12 mouse cellular contexts compared by ENCODE assay signal in genomic region chr9:92217484-92217883, GRCm38 (mm10). TPM values are rescaled to one million over a fixed set of nuclear protein-coding genes. Genes with fewer than 3 reads are reported as not detected.
DNase-seq lines count a peak whose midpoint lies in the region; ATAC-seq and TF ChIP-seq lines count a peak whose summit lies in the region.
"Had no signal": no experiment of that assay in that cellular context is flagged by ENCODE, and none has a peak within 500 bp of the region (broad histone marks: within the 10 kb centered on the region; RNA-seq: fewer than 3 reads in every experiment).

No protein-coding gene starts in this region.

- H3K27ac ChIP-seq in kidney, postnatal 0 days: no peak overlapping the region
- peak overlapping the region; percentile 32; the same call in 1 of the 2 replicates for H3K27ac ChIP-seq in midbrain, embryonic 16.5 days (ENCODE audit: low read length)
- no peak overlapping the region for H3K27ac ChIP-seq in midbrain, embryonic 13.5 days
- H3K27ac ChIP-seq: lung, embryonic 15.5 days; neural tube, embryonic 15.5 days had no signal

- H3K4me2 ChIP-seq in kidney, postnatal 0 days (ENCODE audit: low read length): no peak overlapping the region
- H3K4me2 ChIP-seq in midbrain, embryonic 16.5 days (ENCODE audit: low read length): no peak overlapping the region
- H3K4me2 ChIP-seq in midbrain, embryonic 13.5 days (replicated peaks): no peak overlapping the region
- H3K4me2 ChIP-seq: lung, embryonic 15.5 days; neural tube, embryonic 15.5 days had no signal

- DNase-seq in kidney, postnatal 0 days (ENCODE audit: low spot score): peak; percentile 65
- no peak for DNase-seq in kidney, adult 11 months
- DNase-seq in fibroblast of lung, adult 2 months (ENCODE audit: low read depth): peak; percentile 14
- no peak for DNase-seq in right cerebral cortex, postnatal 10 days (ENCODE audit: low spot score in 2 of 2)
- DNase-seq in natural killer cell, adult 2 months (ENCODE audit: low spot score in 2 of 2): no peak
- DNase-seq: kidney, postnatal 25 days; thymus, postnatal 25 days had no signal

- ATAC-seq in kidney, postnatal 0 days (replicated peaks; ENCODE audit: low FRiP score, low read depth): no peak
- peak; percentile 71 for ATAC-seq in midbrain, embryonic 16.5 days
- no peak for ATAC-seq in midbrain, embryonic 13.5 days

- no peak overlapping the region for H3K9ac ChIP-seq in kidney, postnatal 0 days (ENCODE audit: low read depth, low read length)
- no peak overlapping the region for H3K9ac ChIP-seq in midbrain, embryonic 16.5 days (ENCODE audit: low read depth, low read length)
- H3K9ac ChIP-seq in midbrain, embryonic 13.5 days (replicated peaks): no peak overlapping the region
- H3K9ac ChIP-seq: lung, embryonic 15.5 days; neural tube, embryonic 15.5 days had no signal

- no peaks in the 10 kb centered on the region for H3K27me3 ChIP-seq in kidney, postnatal 0 days (ENCODE audit: insufficient read depth, low read length)
- H3K27me3 ChIP-seq in midbrain, embryonic 16.5 days (ENCODE audit: control insufficient read depth, insufficient read depth, low read depth, low read length): no peaks in the 10 kb centered on the region
- H3K27me3 ChIP-seq in midbrain, embryonic 13.5 days: no peaks in the 10 kb centered on the region
- H3K27me3 ChIP-seq: lung, embryonic 15.5 days; neural tube, embryonic 15.5 days had no signal

- TF ChIP-seq CTCF in kidney, postnatal 0 days (IDR thresholded peaks at IDR 0.05; ENCODE audit: low read depth): peak; percentile 48; the same call in 1 of the 2 replicates

- WGBS in kidney, postnatal 0 days: 52% methylated on average over 4 of the region's 4 CpGs
- WGBS in midbrain, embryonic 16.5 days: 61% methylated on average over 4 of the region's 4 CpGs
- 82% methylated on average over 4 of the region's 4 CpGs for WGBS in midbrain, embryonic 13.5 days

- H3K36me3 ChIP-seq in kidney, postnatal 0 days (ENCODE audit: insufficient read depth, low read length): no peaks in the 10 kb centered on the region
- no peaks in the 10 kb centered on the region for H3K36me3 ChIP-seq in midbrain, embryonic 16.5 days (ENCODE audit: control insufficient read depth, insufficient read depth, low read length)
- H3K36me3 ChIP-seq in midbrain, embryonic 13.5 days: no peaks in the 10 kb centered on the region
- H3K36me3 ChIP-seq: lung, embryonic 15.5 days; neural tube, embryonic 15.5 days had no signal

- no peaks in the 10 kb centered on the region for H3K9me3 ChIP-seq in kidney, postnatal 0 days (replicated peaks; ENCODE audit: low read length)
- H3K9me3 ChIP-seq in midbrain, embryonic 16.5 days (replicated peaks; ENCODE audit: control insufficient read depth, low read length, poor library complexity, severe bottlenecking): no peaks in the 10 kb centered on the region
- no peaks in the 10 kb centered on the region for H3K9me3 ChIP-seq in midbrain, embryonic 13.5 days
- H3K9me3 ChIP-seq: lung, embryonic 15.5 days; neural tube, embryonic 15.5 days had no signal

- no peaks in the 10 kb centered on the region for H3K4me1 ChIP-seq in kidney, postnatal 0 days (replicated peaks; ENCODE audit: insufficient read depth, low read length)
- peaks cover 2% of the 10 kb centered on the region; the same call in 1 of the 2 replicates for H3K4me1 ChIP-seq in midbrain, embryonic 16.5 days (ENCODE audit: control insufficient read depth, insufficient read depth, low read length)
- H3K4me1 ChIP-seq in midbrain, embryonic 13.5 days (replicated peaks): no peaks in the 10 kb centered on the region
- H3K4me1 ChIP-seq: lung, embryonic 15.5 days; neural tube, embryonic 15.5 days had no signal

- no peak overlapping the region for H3K4me3 ChIP-seq in kidney, postnatal 0 days (replicated peaks; ENCODE audit: low read depth, low read length)
- H3K4me3 ChIP-seq in midbrain, embryonic 16.5 days (ENCODE audit: low read depth, low read length): no peak overlapping the region
- H3K4me3 ChIP-seq in midbrain, embryonic 13.5 days (replicated peaks): no peak overlapping the region
- H3K4me3 ChIP-seq: lung, embryonic 15.5 days; neural tube, embryonic 15.5 days had no signal

RNA-seq across cellular contexts. Expression of gene Plscr5, which starts 24.7 kb away (rescaled TPM):
- not detected in 2 replicates for polyA plus RNA-seq in kidney, postnatal 0 days (2015; fragmentation: Nextera tagmentation; extraction: Ambion mirVana)
- 0.24 and 0.45 TPM in 2 replicates for polyA plus RNA-seq in midbrain, embryonic 16.5 days (2015; fragmentation: Nextera tagmentation; extraction: Ambion mirVana)
- polyA plus RNA-seq in midbrain, embryonic 13.5 days (2015; fragmentation: Nextera tagmentation; extraction: Ambion mirVana): 0.22 TPM in 1 of 2 replicates, not detected in the other
- polyA plus RNA-seq: heart, embryonic 16.5 days; lung, embryonic 15.5 days had no signal

RNA-seq across cellular contexts. Expression of gene Plscr1, which starts 32.1 kb away (rescaled TPM):
- polyA plus RNA-seq in kidney, postnatal 0 days (2015; fragmentation: Nextera tagmentation; extraction: Ambion mirVana): 108 TPM in 2 replicates
- polyA plus RNA-seq in midbrain, embryonic 16.5 days (2015; fragmentation: Nextera tagmentation; extraction: Ambion mirVana): 7.9 and 8.8 TPM in 2 replicates
- polyA plus RNA-seq in midbrain, embryonic 13.5 days (2015; fragmentation: Nextera tagmentation; extraction: Ambion mirVana): 11.6 TPM in 2 replicates

RNA-seq across cellular contexts. Expression of gene Plscr2, which starts 57.9 kb away (rescaled TPM):
- 131 and 134 TPM in 2 replicates for polyA plus RNA-seq in kidney, postnatal 0 days (2015; fragmentation: Nextera tagmentation; extraction: Ambion mirVana)
- 0.58 and 1.1 TPM in 2 replicates for polyA plus RNA-seq in midbrain, embryonic 16.5 days (2015; fragmentation: Nextera tagmentation; extraction: Ambion mirVana)
- polyA plus RNA-seq in midbrain, embryonic 13.5 days (2015; fragmentation: Nextera tagmentation; extraction: Ambion mirVana): 0.36 and 0.49 TPM in 2 replicates

Comparison
In these comparisons a context has a peak if more than half of its experiments do, and no peak if none do; other contexts are left out.
1. DNase-seq: peak in kidney, postnatal 0 days (single experiment) and fibroblast of lung, adult 2 months (single experiment); none in kidney, adult 11 months (single experiment), right cerebral cortex, postnatal 10 days (0 of 2) and natural killer cell, adult 2 months (0 of 2).
2. RNA of gene Plscr2, which starts 57.9 kb away (polyA plus RNA-seq): 131 to 134 TPM in kidney, postnatal 0 days; 0.58 to 1.1 TPM in midbrain, embryonic 16.5 days and 0.36 to 0.49 TPM in midbrain, embryonic 13.5 days; every median in the first group is over 10 times any median in the second.